Mouse (Mus musculus): ENCODE measurements around the gene Gnptg. TPM values are rescaled to one million over a fixed set of nuclear protein-coding genes. Genes with fewer than 3 reads are reported as not detected.
"Not testable (repeated sequence)": the region's sequence is repeated elsewhere in the genome, so short reads cannot be mapped to it uniquely, and the experiment has no call there.

Gnptg gene
- polyA plus RNA-seq, 1 experiment from 2014 or later: 48.3 TPM

- Histone ChIP-seq H3K27me3 (ENCODE audit: control insufficient read depth, insufficient read depth, low read depth, low read length) (no peaks in the 10 kb centered on the region), H3K4me1 (replicated peaks; ENCODE audit: control insufficient read depth, insufficient read depth, low read length) (peaks cover 8% of the 10 kb centered on the region; the same call in 1 of the 2 replicates), H3K27ac (ENCODE audit: low read length) (no peak overlapping the region), H3K4me3 (ENCODE audit: low read length) (no peak overlapping the region), H3K36me3 (ENCODE audit: control insufficient read depth, insufficient read depth, low read length) (peaks cover 3% of the 10 kb centered on the region), H3K9me3 (ENCODE audit: control insufficient read depth, low read length) (no peaks in the 10 kb centered on the region), H3K4me2 (ENCODE audit: low read depth, low read length) (no peak overlapping the region), H3K9ac (ENCODE audit: low read length) (no peak overlapping the region)
- ATAC-seq (ENCODE audit: low read depth): no peak
- WGBS: 81% methylated on average over 7 of the region's 7 CpGs
These were observed 15.2 kb downstream of the Gnptg start for GRCm38 (mm10) chr17:25224586-25225222.

GRCm38 (mm10) chr17:25222951-25223601 is 16.8 kb downstream of the Gnptg start:
- Histone ChIP-seq H3K4me2 (ENCODE audit: low read depth, low read length) (peak overlapping the region; percentile 46), H3K27me3 (ENCODE audit: control insufficient read depth, insufficient read depth, low read depth, low read length) (no peaks in the 10 kb centered on the region), H3K4me3 (ENCODE audit: low read length) (peak overlapping the region; percentile 30), H3K27ac (ENCODE audit: low read length) (no peak overlapping the region), H3K36me3 (ENCODE audit: control insufficient read depth, insufficient read depth, low read length) (peaks cover 6% of the 10 kb centered on the region), H3K4me1 (replicated peaks; ENCODE audit: control insufficient read depth, insufficient read depth, low read length) (peaks cover 8% of the 10 kb centered on the region; the same call in 1 of the 2 replicates), H3K9ac (ENCODE audit: low read length) (no peak overlapping the region; the same call in 1 of the 2 replicates), H3K9me3 (ENCODE audit: control insufficient read depth, low read length) (no peaks in the 10 kb centered on the region)
- ATAC-seq (ENCODE audit: low read depth): no peak
- WGBS: 49% methylated on average over 6 of the region's 6 CpGs

- not testable (repeated sequence) for H3K27me3 ChIP-seq (ENCODE audit: control insufficient read depth, insufficient read depth, low read depth, low read length); H3K27ac ChIP-seq (ENCODE audit: low read length); H3K4me1 ChIP-seq (replicated peaks; ENCODE audit: control insufficient read depth, insufficient read depth, low read length); H3K36me3 ChIP-seq (ENCODE audit: control insufficient read depth, insufficient read depth, low read length); H3K9me3 ChIP-seq (ENCODE audit: control insufficient read depth, low read length)
- Histone ChIP-seq H3K4me2 (ENCODE audit: low read depth, low read length) (peak overlapping the region; percentile 72), H3K9ac (ENCODE audit: low read length) (peak overlapping the region; percentile 35; the same call in 1 of the 2 replicates), H3K4me3 (ENCODE audit: low read length) (peak overlapping the region; percentile 30)
- ATAC-seq (ENCODE audit: low read depth): peak; percentile 89
- WGBS: 17% methylated on average over 11 of the region's 28 CpGs
These were observed 17.4 kb downstream of the Gnptg start for GRCm38 (mm10) chr17:25222504-25222940.

GRCm38 (mm10) chr17:25221821-25222503 is 18.0 kb downstream of the Gnptg start:
- Histone ChIP-seq H3K4me3 (ENCODE audit: low read length) (peak overlapping the region; percentile 49), H3K9me3 (ENCODE audit: control insufficient read depth, low read length) (no peaks in the 10 kb centered on the region), H3K36me3 (ENCODE audit: control insufficient read depth, insufficient read depth, low read length) (peaks cover 6% of the 10 kb centered on the region), H3K9ac (ENCODE audit: low read length) (peak overlapping the region; percentile 63), H3K4me2 (ENCODE audit: low read depth, low read length) (peak overlapping the region; percentile 72), H3K4me1 (replicated peaks; ENCODE audit: control insufficient read depth, insufficient read depth, low read length) (peaks cover 8% of the 10 kb centered on the region; the same call in 1 of the 2 replicates), H3K27me3 (ENCODE audit: control insufficient read depth, insufficient read depth, low read depth, low read length) (no peaks in the 10 kb centered on the region), H3K27ac (ENCODE audit: low read length) (no peak overlapping the region)
- 4% methylated on average over 16 of the region's 30 CpGs for WGBS
- peak; percentile 82 for ATAC-seq (ENCODE audit: low read depth)

GRCm38 (mm10) chr17:25220746-25221145 is 19.2 kb downstream of the Gnptg start:
- Histone ChIP-seq H3K9ac (ENCODE audit: low read length) (no peak overlapping the region), H3K4me3 (ENCODE audit: low read length) (no peak overlapping the region), H3K9me3 (ENCODE audit: control insufficient read depth, low read length) (no peaks in the 10 kb centered on the region), H3K36me3 (ENCODE audit: control insufficient read depth, insufficient read depth, low read length) (peaks cover 3% of the 10 kb centered on the region), H3K4me1 (replicated peaks; ENCODE audit: control insufficient read depth, insufficient read depth, low read length) (peaks cover 8% of the 10 kb centered on the region; the same call in 1 of the 2 replicates), H3K27me3 (ENCODE audit: control insufficient read depth, insufficient read depth, low read depth, low read length) (no peaks in the 10 kb centered on the region), H3K27ac (ENCODE audit: low read length) (no peak overlapping the region), H3K4me2 (ENCODE audit: low read depth, low read length) (no peak overlapping the region)
- ATAC-seq (ENCODE audit: low read depth): no peak
- 78% methylated on average over 1 of the region's 1 CpGs for WGBS

- Histone ChIP-seq H3K4me2 (ENCODE audit: low read depth, low read length) (no peak overlapping the region), H3K36me3 (ENCODE audit: control insufficient read depth, insufficient read depth, low read length) (peaks cover 5% of the 10 kb centered on the region), H3K27me3 (ENCODE audit: control insufficient read depth, insufficient read depth, low read depth, low read length) (no peaks in the 10 kb centered on the region), H3K4me1 (replicated peaks; ENCODE audit: control insufficient read depth, insufficient read depth, low read length) (peaks cover 8% of the 10 kb centered on the region; the same call in 1 of the 2 replicates), H3K4me3 (ENCODE audit: low read length) (no peak overlapping the region), H3K9ac (ENCODE audit: low read length) (no peak overlapping the region), H3K27ac (ENCODE audit: low read length) (no peak overlapping the region), H3K9me3 (ENCODE audit: control insufficient read depth, low read length) (no peaks in the 10 kb centered on the region)
- ATAC-seq (ENCODE audit: low read depth): no peak
- WGBS: 89% methylated on average over 15 of the region's 15 CpGs
These were observed 20.2 kb downstream of the Gnptg start for GRCm38 (mm10) chr17:25219492-25220295.

- peaks cover 5% of the 10 kb centered on the region for H3K36me3 ChIP-seq (ENCODE audit: control insufficient read depth, insufficient read depth, low read length)
- H3K27me3 ChIP-seq (ENCODE audit: control insufficient read depth, insufficient read depth, low read depth, low read length): no peaks in the 10 kb centered on the region
- H3K9ac ChIP-seq (ENCODE audit: low read length): no peak overlapping the region
- H3K4me1 ChIP-seq (replicated peaks; ENCODE audit: control insufficient read depth, insufficient read depth, low read length): peaks cover 8% of the 10 kb centered on the region; the same call in 1 of the 2 replicates
- 91% methylated on average over 9 of the region's 9 CpGs for WGBS
- no peak overlapping the region for H3K4me2 ChIP-seq (ENCODE audit: low read depth, low read length)
- no peak for ATAC-seq (ENCODE audit: low read depth)
- H3K9me3 ChIP-seq (ENCODE audit: control insufficient read depth, low read length): no peaks in the 10 kb centered on the region
- no peak overlapping the region for H3K27ac ChIP-seq (ENCODE audit: low read length)
- no peak overlapping the region for H3K4me3 ChIP-seq (ENCODE audit: low read length)
These were observed 21.0 kb downstream of the Gnptg start for GRCm38 (mm10) chr17:25218967-25219366.

- no peaks in the 10 kb centered on the region for H3K4me1 ChIP-seq (replicated peaks; ENCODE audit: control insufficient read depth, insufficient read depth, low read length)
- H3K27ac ChIP-seq (ENCODE audit: low read length): no peak overlapping the region
- ATAC-seq (ENCODE audit: low read depth): no peak
- no peaks in the 10 kb centered on the region for H3K9me3 ChIP-seq (ENCODE audit: control insufficient read depth, low read length)
- no peak overlapping the region for H3K4me3 ChIP-seq (ENCODE audit: low read length)
- no peak overlapping the region for H3K9ac ChIP-seq (ENCODE audit: low read length)
- 81% methylated on average over 3 of the region's 3 CpGs for WGBS
- H3K27me3 ChIP-seq (ENCODE audit: control insufficient read depth, insufficient read depth, low read depth, low read length): no peaks in the 10 kb centered on the region
- peaks cover 6% of the 10 kb centered on the region for H3K36me3 ChIP-seq (ENCODE audit: control insufficient read depth, insufficient read depth, low read length)
- H3K4me2 ChIP-seq (ENCODE audit: low read depth, low read length): no peak overlapping the region
These were observed 24.5 kb downstream of the Gnptg start for GRCm38 (mm10) chr17:25215431-25215830.

Data from lung, embryonic 16.5 days (tissue).